Mouse (Mus musculus): ENCODE data around the gene Dlg2.

Dlg2 gene

GRCm38 (mm10) chr7:91724397-91724796 is 1247.9 kb downstream of the Dlg2 start:
- in situ Hi-C loops (cut with MboI, MseI), result no loop called here

- in situ Hi-C loops (cut with MboI, MseI), result no loop called here
Observed at GRCm38 (mm10) chr7:91740748-91741147, 1264.3 kb downstream of the Dlg2 start.

- in situ Hi-C loops (cut with MboI, MseI), result no loop called here
Observed at GRCm38 (mm10) chr7:91753151-91753861, 1276.8 kb downstream of the Dlg2 start.

DNA sequence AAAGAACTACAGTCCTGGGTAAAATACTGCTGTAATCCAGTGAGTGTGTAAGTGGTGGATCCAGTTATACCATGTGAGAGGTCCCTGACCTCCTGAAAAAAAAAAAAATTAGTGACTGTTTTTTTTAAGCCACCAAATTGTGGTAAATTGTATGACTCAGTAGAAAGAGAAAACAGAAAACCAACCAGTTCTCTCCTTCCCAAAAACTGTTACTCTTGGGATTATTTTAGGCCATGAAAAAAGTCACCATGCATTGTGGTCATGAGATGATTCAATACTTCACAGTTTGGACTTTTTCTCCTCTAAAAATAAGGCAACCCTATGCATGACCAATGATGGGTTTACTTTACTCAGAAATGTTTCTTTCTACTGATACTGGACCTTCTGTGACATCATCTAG is 1291.2 kb downstream of the Dlg2 start:
- in situ Hi-C loops (cut with MboI, MseI), result no loop called here

- in situ Hi-C loops (cut with MboI, MseI), result no loop called here
Observed at GRCm38 (mm10) chr7:91778673-91779072, 1302.2 kb downstream of the Dlg2 start.

DNA sequence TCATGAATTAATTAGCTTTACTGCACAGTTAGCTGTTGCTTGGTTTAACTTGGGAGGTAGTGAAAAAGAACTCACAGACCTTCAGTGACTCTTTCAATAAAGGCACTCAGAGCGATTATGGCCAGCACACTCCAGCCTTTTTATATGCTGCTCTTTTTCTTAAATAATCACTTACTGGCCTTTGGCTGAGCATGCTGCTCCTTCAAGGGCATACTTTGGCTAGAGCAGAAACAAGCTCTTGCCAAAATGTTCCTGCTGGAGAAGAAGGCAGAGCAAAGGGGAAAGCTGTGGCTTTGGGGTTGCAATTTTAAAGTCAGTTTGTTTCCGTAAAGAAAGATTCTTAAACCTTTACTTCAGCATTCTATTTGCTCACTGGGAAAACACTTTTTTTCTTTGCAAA is 1308.1 kb downstream of the Dlg2 start:
- in situ Hi-C loops (cut with MboI, MseI), result no loop called here

GRCm38 (mm10) chr7:91785445-91785844 is 1309.0 kb downstream of the Dlg2 start:
- in situ Hi-C loops (cut with MboI, MseI), result no loop called here

GRCm38 (mm10) chr7:91785871-91786270 is 1309.4 kb downstream of the Dlg2 start:
- in situ Hi-C loops (cut with MboI, MseI), result no loop called here

GRCm38 (mm10) chr7:91790949-91791564 is 1314.6 kb downstream of the Dlg2 start:
- in situ Hi-C loops (cut with MboI, MseI), result no loop called here

DNA sequence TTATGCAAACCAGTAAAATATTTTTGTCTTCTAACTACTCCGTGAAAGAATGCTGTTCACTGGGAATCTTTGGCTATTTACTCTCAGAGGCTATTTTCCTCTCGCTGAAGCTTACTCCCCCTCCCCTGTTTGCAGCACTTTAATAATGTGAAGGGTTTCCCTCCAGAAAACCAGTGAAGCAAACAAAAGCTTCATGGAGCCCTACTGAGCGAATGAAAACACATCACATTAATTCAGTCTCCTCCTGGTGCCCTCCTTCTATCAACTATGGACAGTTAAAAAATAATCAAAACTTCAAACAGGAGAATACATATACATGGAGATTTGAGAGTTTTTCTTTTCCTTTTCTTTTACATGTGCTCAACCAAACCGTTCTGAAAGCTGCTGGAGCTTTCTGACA is 1330.2 kb downstream of the Dlg2 start:
- in situ Hi-C loops (cut with MboI, MseI), result no loop called here

DNA sequence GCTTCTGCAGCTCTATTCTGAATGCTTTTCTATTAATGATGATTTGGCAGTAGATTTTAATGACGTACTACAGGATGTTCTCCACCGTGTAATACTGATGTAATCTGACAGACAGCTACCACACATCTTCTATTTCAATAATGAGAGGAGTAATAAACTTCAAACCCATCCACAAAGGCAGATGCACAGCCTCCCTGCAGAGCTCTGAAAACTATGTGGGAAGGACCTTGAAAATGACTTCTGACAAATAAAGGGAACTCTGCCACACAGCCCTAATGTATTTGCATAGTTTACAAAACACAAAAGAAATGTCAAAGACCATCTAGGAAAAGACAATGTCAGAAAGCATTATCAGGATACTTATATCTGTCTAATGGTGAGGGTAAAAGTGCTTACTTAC is 1334.3 kb downstream of the Dlg2 start:
- in situ Hi-C loops (cut with MboI, MseI), result no loop called here

DNA sequence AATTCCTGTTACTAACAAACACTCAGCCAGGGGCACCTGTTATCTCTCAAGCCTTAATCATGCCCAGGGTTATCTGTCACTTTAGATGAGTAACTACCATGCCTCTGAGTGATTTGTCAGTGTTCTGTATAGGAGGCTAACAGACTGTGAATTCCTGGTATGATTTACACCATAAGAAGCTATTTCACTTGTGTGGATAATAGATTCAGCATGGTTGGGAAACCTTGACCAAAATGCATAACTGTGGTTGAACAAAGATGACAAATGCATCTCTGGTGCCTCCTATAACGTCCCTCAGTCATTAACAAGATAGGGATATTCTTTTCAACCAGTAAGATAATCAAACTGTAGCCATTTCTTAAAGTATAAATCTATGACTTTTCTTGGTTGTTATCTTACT is 1341.5 kb downstream of the Dlg2 start:
- in situ Hi-C loops (cut with MboI, MseI), result no loop called here

DNA sequence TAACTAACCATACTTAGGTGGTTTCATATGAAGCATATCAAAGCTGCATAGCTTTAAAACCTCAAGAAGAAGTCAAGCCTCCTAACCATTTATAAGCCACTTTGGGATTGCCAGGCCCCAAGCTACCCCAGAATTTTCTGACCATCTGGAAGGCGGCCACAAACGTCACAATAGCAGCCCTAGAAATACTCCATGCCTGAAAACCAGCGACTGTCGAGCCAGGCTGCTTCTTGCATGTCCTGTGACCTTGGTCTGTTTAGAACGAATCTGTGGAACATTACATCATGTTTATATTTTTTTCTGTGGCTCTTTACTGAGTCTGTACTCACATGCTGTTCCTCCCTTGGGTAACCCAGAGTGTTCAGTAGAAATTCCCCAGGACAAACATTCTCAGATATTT is 1355.7 kb downstream of the Dlg2 start:
- in situ Hi-C loops (cut with MboI, MseI), result no loop called here

GRCm38 (mm10) chr7:91845723-91846122 is 1369.3 kb downstream of the Dlg2 start:
- in situ Hi-C loops (cut with MboI, MseI), result no loop called here

DNA sequence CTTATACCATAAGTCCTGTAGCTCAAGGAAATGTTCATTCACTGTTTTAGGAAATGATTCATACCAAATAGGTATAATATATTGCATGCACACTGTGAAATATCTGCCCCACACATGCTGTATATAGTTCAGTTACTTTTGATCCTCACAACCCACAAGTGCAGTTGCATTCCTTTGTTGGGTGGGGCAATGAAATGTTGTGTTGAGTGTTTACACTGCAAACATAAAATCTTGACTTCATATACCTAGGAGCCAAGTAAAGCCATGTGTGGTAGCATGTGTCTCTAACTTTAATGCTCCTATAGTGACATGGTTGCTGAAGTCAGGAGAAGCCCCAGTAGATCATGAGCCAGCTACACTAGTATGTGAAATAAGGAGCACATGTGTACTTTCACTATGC is 1372.9 kb downstream of the Dlg2 start:
- in situ Hi-C loops (cut with MboI, MseI), result no loop called here

DNA sequence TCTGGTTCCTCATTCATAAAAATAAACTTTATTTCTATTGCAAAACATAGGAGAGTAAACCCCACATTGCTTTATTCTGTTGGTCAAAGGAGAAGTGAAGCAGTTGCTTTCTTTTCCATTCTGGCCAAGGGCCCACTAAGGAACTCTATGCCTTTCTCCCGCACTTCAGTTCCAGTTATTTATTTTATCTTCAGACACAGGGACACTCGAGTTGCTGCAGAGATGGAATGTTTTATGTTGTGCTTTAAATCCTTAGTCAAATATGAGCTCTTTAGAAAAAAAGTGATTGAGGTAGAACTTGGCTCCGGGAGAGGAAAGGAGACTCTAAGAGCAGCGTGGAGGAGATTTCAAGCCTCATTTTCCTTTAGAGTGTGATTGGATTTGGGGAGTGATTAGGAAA is 1377.2 kb downstream of the Dlg2 start:
- in situ Hi-C loops (cut with MboI, MseI), result no loop called here

DNA sequence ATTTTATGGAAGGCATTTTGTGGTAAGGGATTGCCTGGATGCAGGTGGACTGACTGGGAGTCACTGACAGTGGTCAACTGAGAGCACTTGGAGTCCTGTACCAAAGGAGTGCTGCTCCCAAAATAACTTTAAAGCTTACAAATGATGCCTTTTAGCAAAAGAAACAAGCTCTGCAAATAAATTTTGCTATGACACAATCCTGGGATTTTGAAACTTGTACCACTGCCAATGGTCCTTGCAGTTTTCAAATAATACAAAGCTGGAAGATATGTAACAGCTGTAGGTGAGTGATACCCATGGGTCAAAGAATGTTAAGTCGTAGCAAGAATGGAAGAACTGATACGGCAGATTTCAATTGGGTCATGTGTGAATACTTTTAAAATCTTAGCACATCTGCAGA is 1380.5 kb downstream of the Dlg2 start:
- in situ Hi-C loops (cut with MboI, MseI), result no loop called here

GRCm38 (mm10) chr7:91862806-91863531 is 1386.5 kb downstream of the Dlg2 start:
- in situ Hi-C loops (cut with MboI, MseI), result no loop called here

- in situ Hi-C loops (cut with MboI, MseI), result no loop called here
Observed at GRCm38 (mm10) chr7:91868919-91869318, 1392.4 kb downstream of the Dlg2 start.

GRCm38 (mm10) chr7:91876831-91877230 is 1400.4 kb downstream of the Dlg2 start:
- in situ Hi-C loops (cut with MboI, MseI), result loop anchor here (10.0 kb wide), 1 partner anchor 1032 kb away; no protein-coding TSS in a partner anchor

- in situ Hi-C loops (cut with MboI, MseI), result loop anchor here (10.0 kb wide), 1 partner anchor 1033 kb away; no protein-coding TSS in a partner anchor
Observed at GRCm38 (mm10) chr7:91877804-91878203, 1401.3 kb downstream of the Dlg2 start.

DNA sequence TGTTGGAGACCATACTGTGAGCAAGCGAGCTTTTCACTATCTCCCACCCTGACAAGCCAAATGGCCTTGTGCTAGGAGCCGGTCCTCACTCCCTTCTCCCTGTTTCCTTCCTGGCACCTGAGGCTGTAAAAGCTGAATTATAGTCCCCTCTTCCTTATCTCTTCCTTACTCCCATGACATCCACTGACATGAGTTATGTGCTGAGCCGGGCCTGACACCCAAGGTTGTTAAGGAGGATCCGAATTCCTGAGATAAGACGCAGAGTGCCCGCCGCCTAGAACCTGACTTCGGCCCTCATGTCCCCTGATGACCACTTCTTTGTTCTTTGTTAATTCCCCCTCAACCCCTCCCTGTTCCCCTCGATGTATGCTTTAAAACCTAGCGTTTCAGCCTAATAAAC is 1409.9 kb downstream of the Dlg2 start:
- in situ Hi-C loops (cut with MboI, MseI), result no loop called here

- in situ Hi-C loops (cut with MboI, MseI), result no loop called here
Observed at GRCm38 (mm10) chr7:91893991-91894390, 1417.5 kb downstream of the Dlg2 start.

All from T-helper 2 cell (primary cell).